Mouse (Mus musculus): ENCODE results near the gene Ints6.

GRCm38 (mm10) chr14:62751479-62751878 is 9.5 kb downstream of the Ints6 start:
- TF ChIP-seq CTCF (IDR thresholded peaks at IDR 0.05; ENCODE audit: insufficient read depth, low read length) (no peak), POLR2A (IDR thresholded peaks at IDR 0.05; ENCODE audit: borderline replicate concordance, extremely low read depth, low read depth, low read length) (no peak)

All from lung, adult 2 months (tissue).